ENCODE assay signal across 27 mouse cellular contexts in the genomic region with DNA sequence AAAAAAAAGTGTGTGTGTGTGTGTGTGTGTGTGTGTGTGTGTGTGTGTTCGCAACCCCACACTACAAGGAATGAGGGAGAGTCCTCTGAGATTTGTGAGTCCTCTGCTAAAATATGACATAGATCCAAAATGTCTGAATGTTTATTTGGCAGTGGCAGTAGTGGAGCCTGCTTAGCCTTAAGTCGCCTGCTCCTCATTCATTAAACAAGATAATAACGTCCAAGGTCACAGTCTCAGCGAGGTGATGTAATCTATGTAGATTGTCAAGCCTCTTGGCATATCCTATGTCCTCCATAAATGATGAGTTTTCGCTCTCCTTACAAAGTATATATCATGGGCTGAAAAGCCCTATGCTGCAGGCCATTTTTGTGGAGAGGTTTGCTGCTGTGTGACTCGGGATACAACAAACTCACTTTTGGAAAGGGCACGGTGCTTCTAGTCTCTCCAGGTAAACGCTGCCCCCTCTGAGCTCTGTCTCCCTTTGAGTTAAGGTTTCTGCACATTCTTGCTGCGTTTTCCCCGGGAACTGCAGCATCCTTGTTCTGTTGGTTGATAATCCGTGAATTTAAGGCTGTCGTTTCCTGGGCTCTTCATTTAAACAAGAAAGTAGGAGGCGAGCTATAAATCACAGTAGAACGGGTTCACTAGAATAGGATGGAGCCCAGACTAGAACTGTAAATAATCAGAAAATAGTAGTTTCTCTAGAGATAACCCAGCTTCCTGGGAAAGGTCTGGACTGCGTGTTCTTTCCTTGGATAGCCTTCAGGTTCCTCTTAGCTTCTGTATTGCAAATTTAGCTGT. TPM values are rescaled to one million over a fixed set of nuclear protein-coding genes. Genes with fewer than 3 reads are reported as not detected.
DNase-seq lines count a peak whose midpoint lies in the region; ATAC-seq and TF ChIP-seq lines count a peak whose summit lies in the region.
"Had no signal": no experiment of that assay in that cellular context is flagged by ENCODE, and none has a peak within 500 bp of the region (broad histone marks: within the 10 kb centered on the region; RNA-seq: fewer than 3 reads in every experiment).

No protein-coding gene starts in this region.

- TF ChIP-seq CTCF in heart, adult 2 months (IDR thresholded peaks at IDR 0.05) = no peak
- no peak for TF ChIP-seq CTCF in heart, postnatal 0 days (IDR thresholded peaks at IDR 0.05; ENCODE audit: low read depth)
- no peak for TF ChIP-seq CTCF in kidney, postnatal 0 days (IDR thresholded peaks at IDR 0.05; ENCODE audit: low read depth)
- TF ChIP-seq CTCF in thymus, adult 2 months (IDR thresholded peaks at IDR 0.05; ENCODE audit: borderline replicate concordance, control insufficient read depth, extremely low read depth, insufficient read depth, low read length, poor library complexity) = no peak

- no peak overlapping the region for H3K9ac ChIP-seq in heart, adult 2 months (ENCODE audit: low read depth, low read length)
- no peak overlapping the region for H3K9ac ChIP-seq in heart, postnatal 0 days (replicated peaks; ENCODE audit: low read depth, low read length)
- no peak overlapping the region for H3K9ac ChIP-seq in kidney, postnatal 0 days (ENCODE audit: low read depth, low read length)
- H3K9ac ChIP-seq: embryonic facial prominence, embryonic 12.5 days; forebrain, postnatal 0 days; hindbrain, embryonic 15.5 days; limb, embryonic 12.5 days; liver, embryonic 15.5 days; neural tube, embryonic 12.5 days had no signal

- no peaks in the 10 kb centered on the region; the same call in 1 of the 2 replicates for H3K36me3 ChIP-seq in heart, adult 2 months (ENCODE audit: control insufficient read depth, insufficient read depth, low read length)
- H3K36me3 ChIP-seq in heart, postnatal 0 days (replicated peaks; ENCODE audit: control insufficient read depth, insufficient read depth, low read length) = no peaks in the 10 kb centered on the region
- no peaks in the 10 kb centered on the region for H3K36me3 ChIP-seq in kidney, postnatal 0 days (ENCODE audit: insufficient read depth, low read length)
- H3K36me3 ChIP-seq in thymus, adult 2 months (ENCODE audit: control insufficient read depth, insufficient read depth, low read length) = peaks cover 94% of the 10 kb centered on the region
- H3K36me3 ChIP-seq: embryonic facial prominence, embryonic 12.5 days; hindbrain, embryonic 15.5 days; limb, embryonic 12.5 days; liver, embryonic 15.5 days; neural tube, embryonic 12.5 days had no signal

- no peak for TF ChIP-seq EP300 in heart, adult 2 months (IDR thresholded peaks at IDR 0.05; ENCODE audit: insufficient read depth, low read depth, low read length)
- no peak for TF ChIP-seq EP300 in heart, postnatal 0 days (IDR thresholded peaks at IDR 0.05; ENCODE audit: low read depth)

- WGBS in heart, adult 2 months = 52% methylated on average over 15 of the region's 15 CpGs
- WGBS in heart, postnatal 0 days = 51% methylated on average over 15 of the region's 15 CpGs
- 34% methylated on average over 15 of the region's 15 CpGs for WGBS in kidney, postnatal 0 days
- 86% methylated on average over 15 of the region's 15 CpGs for WGBS in thymus, adult 2 months

- intact Hi-C loops in heart, adult 2 months (cut with DNase I) = no loop called here
- intact Hi-C loops in heart, postnatal 14 days (cut with DNase I) = no loop called here
- intact Hi-C loops in heart, postnatal 10 days (cut with DNase I) = no loop called here

- H3K79me2 ChIP-seq in heart, adult 2 months (replicated peaks; ENCODE audit: control insufficient read depth, insufficient read depth, low read length) = no peaks in the 10 kb centered on the region

- no peak overlapping the region for H3K4me2 ChIP-seq in heart, postnatal 0 days (ENCODE audit: low read depth, low read length)
- H3K4me2 ChIP-seq in kidney, postnatal 0 days (ENCODE audit: low read length) = no peak overlapping the region
- H3K4me2 ChIP-seq: embryonic facial prominence, embryonic 12.5 days; hindbrain, embryonic 15.5 days; limb, embryonic 12.5 days; neural tube, embryonic 12.5 days had no signal

- TF ChIP-seq POLR2A in heart, adult 2 months (IDR thresholded peaks at IDR 0.05; ENCODE audit: insufficient read depth, low read depth, low read length) = no peak
- no peak for TF ChIP-seq POLR2A in thymus, adult 2 months (IDR thresholded peaks at IDR 0.05; ENCODE audit: control insufficient read depth, extremely low read depth, insufficient read depth, low read length, poor library complexity)

- no peaks in the 10 kb centered on the region for H3K9me3 ChIP-seq in heart, postnatal 0 days (replicated peaks; ENCODE audit: control insufficient read depth, low read length)
- H3K9me3 ChIP-seq in kidney, postnatal 0 days (replicated peaks; ENCODE audit: low read length) = no peaks in the 10 kb centered on the region
- H3K9me3 ChIP-seq: embryonic facial prominence, embryonic 12.5 days; hindbrain, embryonic 15.5 days; limb, embryonic 12.5 days; liver, embryonic 15.5 days; neural tube, embryonic 12.5 days had no signal

- no peak for DNase-seq in heart, adult 2 months
- no peak for DNase-seq in heart, postnatal 14 days
- no peak for DNase-seq in heart, postnatal 0 days (ENCODE audit: low spot score)
- DNase-seq in heart, postnatal 10 days = no peak
- peak; percentile 56 for DNase-seq in kidney, postnatal 0 days (ENCODE audit: low spot score)
- DNase-seq in kidney, postnatal 10 days = no peak
- no peak for DNase-seq in thymus, adult 2 months
- DNase-seq in thymus, postnatal 4 days = no peak
- DNase-seq: adrenal gland, postnatal 14 days; cerebellum, adult 2 months; cerebellum, postnatal 25 days; forebrain, postnatal 0 days; gastrocnemius, postnatal 36 days; kidney, adult 8-10 months; lung, postnatal 4 days; midbrain, embryonic 14.5 days; retina, postnatal 1 day; right cerebral cortex, postnatal 25 days; spleen, adult 18-20 months; thymus, adult 18-20 months had no signal

- H3K4me3 ChIP-seq in heart, adult 2 months = no peak overlapping the region
- no peak overlapping the region for H3K4me3 ChIP-seq in heart, postnatal 0 days (ENCODE audit: low read depth, low read length)
- no peak overlapping the region for H3K4me3 ChIP-seq in kidney, postnatal 0 days (replicated peaks; ENCODE audit: low read depth, low read length)
- peak overlapping the region; percentile 37 for H3K4me3 ChIP-seq in thymus, adult 2 months (ENCODE audit: control insufficient read depth, insufficient read depth, low read length)
- H3K4me3 ChIP-seq: embryonic facial prominence, embryonic 12.5 days; hindbrain, embryonic 15.5 days; layer of hippocampus, adult 2 months; limb, embryonic 12.5 days; liver, embryonic 15.5 days; neural tube, embryonic 12.5 days had no signal

- peaks cover 2% of the 10 kb centered on the region; the same call in 1 of the 2 replicates for H3K4me1 ChIP-seq in heart, adult 2 months (ENCODE audit: control insufficient read depth, insufficient read depth, low read length)
- peaks cover 14% of the 10 kb centered on the region; the same call in 1 of the 2 replicates for H3K4me1 ChIP-seq in heart, postnatal 0 days (ENCODE audit: control insufficient read depth, insufficient read depth)
- peaks cover 6% of the 10 kb centered on the region; the same call in 1 of the 2 replicates for H3K4me1 ChIP-seq in kidney, postnatal 0 days (replicated peaks; ENCODE audit: insufficient read depth, low read length)
- peaks cover 40% of the 10 kb centered on the region for H3K4me1 ChIP-seq in thymus, adult 2 months (replicated peaks; ENCODE audit: control insufficient read depth, insufficient read depth, low read length)
- H3K4me1 ChIP-seq: embryonic facial prominence, embryonic 12.5 days; hindbrain, embryonic 15.5 days; limb, embryonic 12.5 days had no signal

- ATAC-seq in heart, postnatal 0 days (ENCODE audit: insufficient read depth, low read depth) = no peak
- no peak for ATAC-seq in kidney, postnatal 0 days (replicated peaks; ENCODE audit: low FRiP score, low read depth)
- ATAC-seq: CD4-positive, CD25-positive, alpha-beta regulatory T cell, adult 4 months; forebrain, postnatal 0 days had no signal

- no peaks in the 10 kb centered on the region for H3K27me3 ChIP-seq in heart, adult 2 months (ENCODE audit: control insufficient read depth, insufficient read depth, low read length)
- H3K27me3 ChIP-seq in heart, postnatal 0 days (ENCODE audit: control insufficient read depth, insufficient read depth, low read length) = no peaks in the 10 kb centered on the region
- no peaks in the 10 kb centered on the region for H3K27me3 ChIP-seq in kidney, postnatal 0 days (ENCODE audit: insufficient read depth, low read length)
- no peaks in the 10 kb centered on the region for H3K27me3 ChIP-seq in thymus, adult 2 months (ENCODE audit: control insufficient read depth, insufficient read depth, low read length)
- H3K27me3 ChIP-seq: embryonic facial prominence, embryonic 12.5 days; hindbrain, embryonic 15.5 days; limb, embryonic 12.5 days; liver, embryonic 15.5 days; neural tube, embryonic 12.5 days had no signal

- 0 out of 2 replicates have a peak overlapping the region, but pooled peaks have one; percentile 12 for H3K27ac ChIP-seq in heart, adult 2 months
- H3K27ac ChIP-seq in heart, postnatal 0 days (ENCODE audit: low read depth) = 0 out of 2 replicates have a peak overlapping the region, but pooled peaks have one; percentile 30
- H3K27ac ChIP-seq in kidney, postnatal 0 days = peak overlapping the region; percentile 25; the same call in 1 of the 2 replicates
- peak overlapping the region; percentile 90 for H3K27ac ChIP-seq in thymus, adult 2 months (ENCODE audit: control insufficient read depth, insufficient read depth, low read length)
- H3K27ac ChIP-seq: embryonic facial prominence, embryonic 12.5 days; hindbrain, embryonic 15.5 days; layer of hippocampus, adult 2 months; limb, embryonic 12.5 days; liver, embryonic 15.5 days; neural tube, embryonic 12.5 days had no signal

RNA-seq across cellular contexts. Expression of a gene that starts 47.0 kb away (rescaled TPM):
- 100 to 1,000 TPM in 1 of 2 experiments, 10 to 100 TPM in 1; 99.0 to 115 TPM for total RNA-seq in heart, adult 2 months (2021)
- 393 and 411 TPM in 2 replicates for polyA plus RNA-seq in heart, adult 2 months (2012; rRNA removed)
- 100 to 1,000 TPM; 104 TPM for total RNA-seq in heart, postnatal 14 days (2021)
- total RNA-seq in heart, postnatal 0 days (2014; rRNA removed; ENCODE audit: low replicate concordance) = 267 and 313 TPM in 2 replicates
- 389 and 395 TPM in 2 replicates for polyA plus RNA-seq in heart, postnatal 0 days (2015; fragmentation: Nextera tagmentation; extraction: Ambion mirVana)
- total RNA-seq in heart, postnatal 10 days (2021) = 100 to 1,000 TPM; 121 TPM
- 544 and 545 TPM in 2 replicates for polyA plus RNA-seq in kidney, postnatal 0 days (2015; fragmentation: Nextera tagmentation; extraction: Ambion mirVana)
- polyA plus RNA-seq in thymus, adult 2 months (2012; rRNA removed) = 513 and 641 TPM in 2 replicates

RNA-seq across cellular contexts. Expression of a gene that starts 47.0 kb away (rescaled TPM):
- total RNA-seq in heart, adult 2 months (2021) = 10 to 100 TPM; 39.2 to 41.8 TPM
- polyA plus RNA-seq in heart, adult 2 months (2012; rRNA removed) = 50.2 and 56.8 TPM in 2 replicates
- 10 to 100 TPM; 46.7 to 50.7 TPM for total RNA-seq in heart, postnatal 14 days (2021)
- 192 and 229 TPM in 2 replicates for total RNA-seq in heart, postnatal 0 days (2014; rRNA removed; ENCODE audit: low replicate concordance)
- 99.9 and 103 TPM in 2 replicates for polyA plus RNA-seq in heart, postnatal 0 days (2015; fragmentation: Nextera tagmentation; extraction: Ambion mirVana)
- total RNA-seq in heart, postnatal 10 days (2021) = 10 to 100 TPM; 55.9 to 67.1 TPM
- 80.9 and 84.4 TPM in 2 replicates for polyA plus RNA-seq in kidney, postnatal 0 days (2015; fragmentation: Nextera tagmentation; extraction: Ambion mirVana)
- polyA plus RNA-seq in thymus, adult 2 months (2012; rRNA removed) = 21.5 and 23.6 TPM in 2 replicates

Comparison
In these comparisons a context has a peak if more than half of its experiments do, and no peak if none do; other contexts are left out.
1. H3K27ac ChIP-seq: peak in every context shown above with its lines; median percentile 90 in thymus, adult 2 months; 30 in heart, postnatal 0 days; 25 in kidney, postnatal 0 days; 12 in heart, adult 2 months.